Mouse (Mus musculus) liver, embryonic 13.5 days (tissue): ENCODE results near the gene Smarcd2. TPM values are rescaled to one million over a fixed set of nuclear protein-coding genes. Genes with fewer than 3 reads are reported as not detected.

Source experiments
- ATAC-seq: fragments of 200-750 bp; cut with Nextera tagmentation; 2 replicates; pipeline ENCODE4 v1.8.0; 2017; ENCODE audit warnings: low read depth, mild to moderate bottlenecking, moderate number of reproducible peaks, moderate library complexity
- DNase-seq: peaks from one replicate; pipeline ENCODE4 v3.0.0; 2022
- H3K27ac ChIP-seq: fragments of 300-500 bp; sonication (generic); 2 replicates; pipeline ENCODE4 v1.5.1; 2015; ENCODE audit warnings: moderate library complexity, mild to moderate bottlenecking, inconsistent platforms
- H3K27me3 ChIP-seq: fragments of 300-500 bp; sonication (generic); 2 replicates; pipeline ENCODE4 v1.6.1; 2015; ENCODE audit warnings: mild to moderate bottlenecking, inconsistent platforms
- H3K36me3 ChIP-seq: fragments of 300-500 bp; sonication (generic); 2 replicates; pipeline ENCODE4 v1.6.1; 2015; ENCODE audit warnings: mild to moderate bottlenecking, inconsistent platforms
- H3K4me1 ChIP-seq: fragments of 300-500 bp; sonication (generic); replicated peaks from 2 replicates; pipeline ENCODE4 v1.6.1; 2015; ENCODE audit warnings: inconsistent platforms
- H3K4me2 ChIP-seq: fragments of 300-500 bp; sonication (generic); 2 replicates; pipeline ENCODE4 v1.6.1; 2015; ENCODE audit warnings: inconsistent platforms, mild to moderate bottlenecking, moderate library complexity
- H3K4me3 ChIP-seq: fragments of 300-500 bp; sonication (generic); replicated peaks from 2 replicates; pipeline ENCODE4 v1.5.1; 2015; ENCODE audit warnings: mild to moderate bottlenecking, inconsistent platforms
- H3K9ac ChIP-seq: fragments of 300-500 bp; sonication (generic); 2 replicates; pipeline ENCODE4 v1.6.1; 2015; ENCODE audit warnings: mild to moderate bottlenecking, inconsistent platforms
- H3K9me3 ChIP-seq: fragments of 300-500 bp; sonication (generic); replicated peaks from 2 replicates; pipeline ENCODE4 v1.6.1; 2016; ENCODE audit warnings: inconsistent platforms
- WGBS: fragments of 180-500 bp; shearing (Covaris S2); methylation state at CpG from one replicate; pipeline ENCODE4 v1.1.7; 2015; ENCODE audit not compliant: insufficient replicate concordance; 5-methylcytosine and 5-hydroxymethylcytosine counted together
- polyA plus RNA-seq: library from polyadenylated mRNA; unstranded; fragments of >200 nt; fragmentation: Nextera tagmentation; extraction: Ambion mirVana; gene quantifications from 2 replicates; pipeline ENCODE4 v1.2.1, GENCODE M21; 2015

Smarcd2 gene
- polyA plus RNA-seq, 1 experiment from 2014 or later: 27.8 TPM

GRCm38 (mm10) chr11:106274971-106275411 lies 2.2 kb upstream of the Smarcd2 start:
- WGBS: 84% methylated on average over 7 of the region's 7 CpGs
- Histone ChIP-seq H3K9ac (no peak overlapping the region), H3K4me1 (peaks cover 55% of the 10 kb centered on the region), H3K27ac (no peak overlapping the region), H3K9me3 (no peaks in the 10 kb centered on the region), H3K27me3 (no peaks in the 10 kb centered on the region), H3K4me2 (no peak overlapping the region), H3K36me3 (peaks cover 4% of the 10 kb centered on the region; the same call in 1 of the 2 replicates), H3K4me3 (no peak overlapping the region)
- DNase-seq (no peak), ATAC-seq (no peak)

DNA sequence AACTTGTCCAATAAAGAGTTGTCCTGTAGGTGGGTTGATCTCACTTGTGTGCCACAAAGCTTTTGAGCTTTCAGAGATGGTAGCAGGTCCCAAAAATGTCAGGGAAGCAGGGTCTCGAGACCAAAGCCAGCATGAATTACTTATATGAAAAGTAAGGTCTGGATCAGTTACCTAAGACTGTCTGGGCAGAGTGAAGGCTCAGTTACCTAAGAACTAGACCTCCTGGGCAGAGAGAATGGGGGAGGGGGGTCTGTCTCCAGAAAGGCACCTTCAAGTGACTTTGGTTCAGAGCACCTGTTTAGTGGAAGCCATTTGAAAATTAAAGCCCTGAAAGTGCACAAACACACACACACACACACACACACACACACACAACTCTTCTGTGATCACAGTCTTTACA lies 1.6 kb upstream of the Smarcd2 start:
- Histone ChIP-seq H3K36me3 (peaks cover 4% of the 10 kb centered on the region; the same call in 1 of the 2 replicates), H3K4me3 (no peak overlapping the region), H3K27ac (peak overlapping the region; percentile 93; the same call in 1 of the 2 replicates), H3K9me3 (no peaks in the 10 kb centered on the region), H3K4me1 (peaks cover 59% of the 10 kb centered on the region), H3K27me3 (no peaks in the 10 kb centered on the region), H3K9ac (no peak overlapping the region), H3K4me2 (0 out of 2 replicates have a peak overlapping the region, but pooled peaks have one; percentile 84)
- WGBS: 69% methylated on average over 1 of the region's 1 CpGs
- ATAC-seq: no peak
- DNase-seq: no peak

DNA sequence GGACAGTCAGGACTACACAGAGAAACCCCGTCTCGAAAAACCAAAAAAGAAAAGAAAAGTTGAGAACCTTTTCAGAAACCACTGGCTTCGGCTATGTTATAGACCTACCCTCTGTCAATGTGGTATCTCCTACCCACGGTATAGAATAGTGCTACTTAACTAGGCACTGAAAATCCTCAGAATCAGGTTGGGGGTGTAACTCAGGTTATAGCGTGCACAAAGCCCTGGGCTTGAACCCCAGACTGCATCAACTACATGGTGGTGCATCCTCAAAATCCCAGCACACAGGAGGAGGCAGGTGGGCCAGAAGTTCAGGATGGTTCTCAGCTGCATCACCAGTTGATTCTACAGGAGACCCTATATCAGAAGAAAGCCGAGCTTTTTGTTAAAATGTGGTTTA lies 1.0 kb upstream of the Smarcd2 start:
- H3K9ac ChIP-seq: 0 out of 2 replicates have a peak overlapping the region, but pooled peaks have one; percentile 75
- no peaks in the 10 kb centered on the region for H3K27me3 ChIP-seq
- DNase-seq: no peak
- H3K4me1 ChIP-seq: peaks cover 64% of the 10 kb centered on the region
- no peaks in the 10 kb centered on the region for H3K9me3 ChIP-seq
- H3K27ac ChIP-seq: peak overlapping the region; percentile 93
- peak overlapping the region; percentile 84 for H3K4me2 ChIP-seq
- H3K4me3 ChIP-seq: peak overlapping the region; percentile 98
- H3K36me3 ChIP-seq: peaks cover 4% of the 10 kb centered on the region; the same call in 1 of the 2 replicates
- no peak for ATAC-seq
- WGBS: 77% methylated on average over 6 of the region's 6 CpGs

GRCm38 (mm10) chr11:106273311-106273684 lies 526 bp upstream of the Smarcd2 start:
- ATAC-seq (peak; percentile 10; the same call in 1 of the 2 replicates), DNase-seq (no peak)
- no peaks in the 10 kb centered on the region for H3K27me3 ChIP-seq
- peak overlapping the region; percentile 75 for H3K9ac ChIP-seq
- peak overlapping the region; percentile 93 for H3K27ac ChIP-seq
- H3K4me2 ChIP-seq: peak overlapping the region; percentile 84
- H3K4me1 ChIP-seq: peaks cover 69% of the 10 kb centered on the region
- no peaks in the 10 kb centered on the region for H3K9me3 ChIP-seq
- H3K36me3 ChIP-seq: peaks cover 4% of the 10 kb centered on the region; the same call in 1 of the 2 replicates
- 5% methylated on average over 16 of the region's 16 CpGs for WGBS
- H3K4me3 ChIP-seq: peak overlapping the region; percentile 98

GRCm38 (mm10) chr11:106271794-106272643 lies 753 bp downstream of the Smarcd2 start:
- peak overlapping the region; percentile 93 for H3K27ac ChIP-seq
- H3K9me3 ChIP-seq: no peaks in the 10 kb centered on the region
- H3K4me1 ChIP-seq: peaks cover 81% of the 10 kb centered on the region
- 1% methylated on average over 41 of the region's 41 CpGs for WGBS
- peak; percentile 43 for ATAC-seq
- peak overlapping the region; percentile 98 for H3K4me3 ChIP-seq
- H3K27me3 ChIP-seq: no peaks in the 10 kb centered on the region
- peak; percentile 51 for DNase-seq
- peak overlapping the region; percentile 93 for H3K4me2 ChIP-seq
- H3K9ac ChIP-seq: peak overlapping the region; percentile 98
- peaks cover 13% of the 10 kb centered on the region for H3K36me3 ChIP-seq

DNA sequence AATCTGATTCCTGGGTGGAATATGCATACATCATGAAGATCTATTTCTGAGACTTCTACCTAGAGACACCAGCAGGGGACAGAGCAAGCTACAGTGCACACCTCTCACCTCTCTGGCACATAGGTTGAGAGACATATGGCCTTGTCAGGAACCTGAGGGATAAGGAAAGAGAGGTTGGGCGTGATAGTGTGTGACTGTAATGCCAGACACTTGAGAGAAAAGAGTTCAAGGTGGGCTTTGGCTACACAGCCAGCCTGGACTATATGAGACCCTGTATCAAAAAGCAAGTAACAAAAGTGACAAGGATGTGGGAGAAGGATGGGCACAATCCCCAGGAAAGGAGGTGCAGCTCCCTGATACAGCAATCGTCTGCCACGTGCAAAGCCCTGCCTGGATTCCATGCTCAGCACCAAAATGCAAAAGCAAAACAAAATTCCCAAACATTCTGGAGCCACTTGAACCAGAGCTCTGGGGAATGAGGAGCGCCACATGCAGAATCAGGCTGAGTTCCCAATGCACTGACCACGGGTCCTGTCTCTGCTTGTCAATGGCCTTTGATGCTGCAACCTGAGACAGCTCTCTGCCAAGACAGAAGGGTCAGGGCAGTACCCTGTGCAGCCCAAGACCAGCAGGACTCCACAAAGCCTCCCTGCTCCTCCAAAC lies 1.5 kb downstream of the Smarcd2 start:
- peak overlapping the region; percentile 93 for H3K4me2 ChIP-seq
- DNase-seq: no peak
- no peak for ATAC-seq
- no peaks in the 10 kb centered on the region for H3K9me3 ChIP-seq
- peak overlapping the region; percentile 98 for H3K4me3 ChIP-seq
- peaks cover 75% of the 10 kb centered on the region for H3K4me1 ChIP-seq
- peak overlapping the region; percentile 98 for H3K9ac ChIP-seq
- no peaks in the 10 kb centered on the region for H3K27me3 ChIP-seq
- H3K36me3 ChIP-seq: peaks cover 21% of the 10 kb centered on the region
- peak overlapping the region; percentile 93; the same call in 1 of the 2 replicates for H3K27ac ChIP-seq
- 43% methylated on average over 5 of the region's 5 CpGs for WGBS

GRCm38 (mm10) chr11:106269060-106269431 lies 3.7 kb downstream of the Smarcd2 start:
- H3K4me2 ChIP-seq: peak overlapping the region; percentile 26; the same call in 1 of the 2 replicates
- peaks cover 43% of the 10 kb centered on the region for H3K36me3 ChIP-seq
- peak overlapping the region; percentile 70 for H3K27ac ChIP-seq
- DNase-seq (no peak), ATAC-seq (no peak)
- peaks cover 55% of the 10 kb centered on the region for H3K4me1 ChIP-seq
- 55% methylated on average over 3 of the region's 3 CpGs for WGBS
- no peaks in the 10 kb centered on the region for H3K27me3 ChIP-seq
- no peak overlapping the region for H3K4me3 ChIP-seq
- no peaks in the 10 kb centered on the region for H3K9me3 ChIP-seq
- H3K9ac ChIP-seq: peak overlapping the region; percentile 46; the same call in 1 of the 2 replicates

DNA sequence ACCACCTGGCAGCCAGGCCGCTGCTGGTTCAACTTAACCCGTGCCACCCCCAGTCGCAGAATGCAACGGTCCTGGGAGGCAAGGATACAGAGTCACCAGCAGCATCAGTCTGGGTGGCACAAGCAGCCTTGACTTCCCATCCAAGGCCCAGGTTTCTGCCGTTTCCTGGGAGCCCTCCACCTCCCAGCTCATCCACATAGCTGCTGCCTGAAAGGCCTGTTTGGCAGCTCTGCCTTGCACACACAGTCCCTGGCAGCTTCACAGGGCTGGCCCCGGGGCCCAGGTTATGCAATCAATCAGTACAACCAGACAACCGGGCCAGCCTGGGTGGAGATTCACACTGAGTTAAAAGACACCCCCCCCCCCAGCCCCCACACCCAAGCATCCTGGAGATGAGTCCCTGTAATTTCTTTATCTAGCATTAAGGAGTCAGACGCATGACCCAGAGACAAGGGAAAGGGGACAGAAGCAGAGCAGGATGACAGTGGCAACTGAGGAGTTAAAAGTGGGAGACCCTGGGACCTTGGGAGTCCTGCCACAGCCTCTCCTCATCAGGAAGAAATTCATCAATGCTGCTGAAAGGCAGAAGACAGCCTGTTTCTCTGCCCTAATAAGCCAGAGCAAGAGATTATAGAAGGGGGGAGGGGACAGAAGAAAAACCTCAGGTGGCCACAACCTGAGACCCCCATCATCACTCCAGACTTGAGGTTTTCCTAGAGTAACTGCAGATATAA lies 4.3 kb downstream of the Smarcd2 start:
- Histone ChIP-seq H3K4me3 (no peak overlapping the region), H3K4me1 (peaks cover 49% of the 10 kb centered on the region), H3K27ac (peak overlapping the region; percentile 70; the same call in 1 of the 2 replicates), H3K9ac (peak overlapping the region; percentile 46; the same call in 1 of the 2 replicates), H3K9me3 (no peaks in the 10 kb centered on the region), H3K36me3 (peaks cover 49% of the 10 kb centered on the region), H3K4me2 (peak overlapping the region; percentile 26; the same call in 1 of the 2 replicates), H3K27me3 (no peaks in the 10 kb centered on the region)
- ATAC-seq (no peak), DNase-seq (no peak)
- WGBS: 61% methylated on average over 8 of the region's 8 CpGs

GRCm38 (mm10) chr11:106267871-106268270 lies 4.9 kb downstream of the Smarcd2 start:
- 92% methylated on average over 5 of the region's 5 CpGs for WGBS
- no peak overlapping the region for H3K4me3 ChIP-seq
- H3K4me1 ChIP-seq: peaks cover 46% of the 10 kb centered on the region
- ATAC-seq (no peak), DNase-seq (no peak)
- no peak overlapping the region for H3K9ac ChIP-seq
- H3K36me3 ChIP-seq: peaks cover 55% of the 10 kb centered on the region
- no peaks in the 10 kb centered on the region for H3K27me3 ChIP-seq
- no peaks in the 10 kb centered on the region for H3K9me3 ChIP-seq
- peak overlapping the region; percentile 26; the same call in 1 of the 2 replicates for H3K4me2 ChIP-seq
- 0 out of 2 replicates have a peak overlapping the region, but pooled peaks have one; percentile 70 for H3K27ac ChIP-seq

- ATAC-seq (no peak), DNase-seq (no peak)
- Histone ChIP-seq H3K36me3 (peaks cover 60% of the 10 kb centered on the region), H3K4me3 (no peak overlapping the region), H3K9ac (no peak overlapping the region), H3K4me1 (peaks cover 46% of the 10 kb centered on the region), H3K4me2 (no peak overlapping the region), H3K27me3 (no peaks in the 10 kb centered on the region), H3K9me3 (no peaks in the 10 kb centered on the region), H3K27ac (no peak overlapping the region)
- WGBS: 77% methylated on average over 15 of the region's 15 CpGs
Measured at GRCm38 (mm10) chr11:106267311-106267852, 5.4 kb downstream of the Smarcd2 start.
